Mouse (Mus musculus): ENCODE data around the gene Mill2. TPM values are rescaled to one million over a fixed set of nuclear protein-coding genes. Genes with fewer than 3 reads are reported as not detected.
"Not testable (repeated sequence)": the region's sequence is repeated elsewhere in the genome, so short reads cannot be mapped to it uniquely, and the experiment has no call there.

Mill2 gene
- polyA plus RNA-seq, 1 experiment from 2014 or later, result 1.1 TPM

DNA sequence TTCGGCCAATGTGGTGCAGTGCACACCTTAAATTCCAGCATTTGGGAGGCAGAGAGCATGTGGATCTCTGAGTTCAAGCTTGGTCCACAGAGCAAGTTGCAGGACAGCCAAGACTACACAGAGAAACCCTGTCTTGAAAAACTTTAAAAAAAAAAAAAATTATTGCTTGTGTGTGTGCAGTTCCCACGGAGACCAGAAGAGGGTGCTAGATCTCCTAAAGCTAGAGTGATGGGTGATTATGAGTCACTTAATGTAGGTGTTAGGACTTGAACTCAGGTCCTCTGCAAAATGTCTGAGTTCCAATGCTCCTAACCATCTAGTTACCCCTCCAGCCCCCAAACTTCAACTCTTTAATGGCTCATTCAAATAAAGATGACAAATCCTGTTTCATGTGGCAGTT is 28.7 kb downstream of the Mill2 start:
- no peak overlapping the region for H3K4me3 ChIP-seq (ENCODE audit: low read depth, low read length)
- no peak overlapping the region for H3K27ac ChIP-seq (ENCODE audit: low read depth)
- H3K9ac ChIP-seq (ENCODE audit: low read length), result no peak overlapping the region
- DNase-seq (ENCODE audit: low spot score) (no peak), ATAC-seq (replicated peaks; ENCODE audit: low FRiP score, low TSS enrichment, low read depth) (no peak)
- H3K27me3 ChIP-seq (replicated peaks; ENCODE audit: control insufficient read depth, insufficient read depth, low read length), result no peaks in the 10 kb centered on the region
- no peak overlapping the region for H3K4me2 ChIP-seq (ENCODE audit: low read length)
- whole genome bisulfite sequencing, result 92% methylated on average over 2 of the region's 2 CpGs
- no peaks in the 10 kb centered on the region for H3K36me3 ChIP-seq (ENCODE audit: control insufficient read depth, insufficient read depth, low read length)
- H3K4me1 ChIP-seq (replicated peaks; ENCODE audit: control insufficient read depth, insufficient read depth, low read length), result 0 out of 2 replicates have a peak, but pooled peaks cover 3% of the 10 kb centered on the region
- peaks cover 5% of the 10 kb centered on the region; the same call in 1 of the 2 replicates for H3K9me3 ChIP-seq (ENCODE audit: control insufficient read depth, low read length)

DNA sequence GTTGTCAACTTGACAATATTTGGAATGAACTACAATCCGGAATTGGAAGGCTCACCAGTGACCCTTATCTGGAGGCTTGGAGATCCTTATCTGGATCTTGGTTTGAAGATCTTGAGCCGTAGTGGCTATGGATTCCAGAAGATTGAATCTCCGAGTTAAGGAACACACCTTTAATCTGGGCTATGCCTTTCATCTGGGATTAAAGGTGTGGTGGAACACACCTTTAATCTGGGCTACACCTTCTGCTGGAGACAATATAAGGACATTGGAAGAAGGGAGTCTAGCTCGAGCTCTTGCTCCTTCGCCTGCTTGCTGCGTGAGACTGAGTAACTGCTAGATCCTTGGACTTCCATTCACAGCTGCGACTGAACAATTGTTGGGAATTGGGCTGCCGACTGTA is 31.3 kb downstream of the Mill2 start, which contains the start of gene Pglyrp1:
TSS of gene Pglyrp1 (plus strand) at position 301 of the 400 bp plus-strand sequence.
- ATAC-seq (replicated peaks; ENCODE audit: low FRiP score, low TSS enrichment, low read depth); DNase-seq (ENCODE audit: low spot score); H3K4me1 ChIP-seq (replicated peaks; ENCODE audit: control insufficient read depth, insufficient read depth, low read length); H3K4me3 ChIP-seq (ENCODE audit: low read depth, low read length); H3K27me3 ChIP-seq (replicated peaks; ENCODE audit: control insufficient read depth, insufficient read depth, low read length); H3K27ac ChIP-seq (ENCODE audit: low read depth); H3K36me3 ChIP-seq (ENCODE audit: control insufficient read depth, insufficient read depth, low read length); H3K9ac ChIP-seq (ENCODE audit: low read length); H3K4me2 ChIP-seq (ENCODE audit: low read length); H3K9me3 ChIP-seq (ENCODE audit: control insufficient read depth, low read length): not testable (repeated sequence)
- WGBS, result no CpG with 5 or more reads among the region's 8 CpGs

DNA sequence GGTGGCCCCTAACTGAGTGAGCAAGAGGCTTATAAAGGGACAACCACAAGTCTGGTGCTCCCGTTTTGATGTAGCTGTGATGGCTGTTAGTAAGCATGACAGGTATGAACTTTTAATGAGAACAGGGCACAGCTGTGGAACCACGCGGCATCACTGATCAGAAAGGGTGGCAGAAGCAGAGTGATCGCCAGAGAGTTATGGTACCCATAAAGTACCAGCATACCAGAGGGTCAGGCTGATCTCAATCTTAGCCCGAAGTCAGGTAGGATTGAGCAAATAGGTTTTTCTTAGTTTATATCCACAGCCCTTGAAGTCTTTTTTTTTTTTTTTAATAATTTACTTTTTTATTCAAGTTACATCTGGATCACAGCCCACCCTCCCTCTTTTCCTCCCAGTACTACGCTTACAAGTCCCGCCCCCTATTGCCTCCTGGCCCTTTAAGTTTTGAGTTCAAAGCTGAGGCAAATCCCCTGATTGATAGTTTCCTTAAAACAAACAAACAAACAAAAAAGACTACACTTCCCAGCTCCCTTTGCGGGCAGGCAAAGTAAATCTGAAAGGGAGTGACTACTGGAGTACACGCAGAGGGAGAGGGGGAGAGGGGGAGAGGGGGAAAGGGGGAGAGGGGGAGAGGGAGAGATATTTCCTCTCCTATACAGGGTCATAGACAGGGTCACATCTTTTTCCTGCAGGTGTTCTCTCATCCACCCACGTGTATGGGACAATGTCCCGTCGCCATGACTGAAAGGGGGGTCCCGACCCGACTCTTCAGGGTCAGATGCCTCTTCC is 32.4 kb downstream of the Mill2 start:
- H3K9me3 ChIP-seq (ENCODE audit: control insufficient read depth, low read length), result peaks cover 5% of the 10 kb centered on the region; the same call in 1 of the 2 replicates
- ATAC-seq (replicated peaks; ENCODE audit: low FRiP score, low TSS enrichment, low read depth) (peak; percentile 45; the same call in 1 of the 2 replicates), DNase-seq (ENCODE audit: low spot score) (no peak)
- H3K4me1 ChIP-seq (replicated peaks; ENCODE audit: control insufficient read depth, insufficient read depth, low read length), result 0 out of 2 replicates have a peak, but pooled peaks cover 3% of the 10 kb centered on the region
- peak overlapping the region; percentile 70 for H3K4me2 ChIP-seq (ENCODE audit: low read length)
- H3K36me3 ChIP-seq (ENCODE audit: control insufficient read depth, insufficient read depth, low read length), result no peaks in the 10 kb centered on the region
- WGBS, result 28% methylated on average over 13 of the region's 14 CpGs
- peak overlapping the region; percentile 35 for H3K4me3 ChIP-seq (ENCODE audit: low read depth, low read length)
- H3K27me3 ChIP-seq (replicated peaks; ENCODE audit: control insufficient read depth, insufficient read depth, low read length), result no peaks in the 10 kb centered on the region
- H3K9ac ChIP-seq (ENCODE audit: low read length), result peak overlapping the region; percentile 41; the same call in 1 of the 2 replicates
- no peak overlapping the region for H3K27ac ChIP-seq (ENCODE audit: low read depth)

DNA sequence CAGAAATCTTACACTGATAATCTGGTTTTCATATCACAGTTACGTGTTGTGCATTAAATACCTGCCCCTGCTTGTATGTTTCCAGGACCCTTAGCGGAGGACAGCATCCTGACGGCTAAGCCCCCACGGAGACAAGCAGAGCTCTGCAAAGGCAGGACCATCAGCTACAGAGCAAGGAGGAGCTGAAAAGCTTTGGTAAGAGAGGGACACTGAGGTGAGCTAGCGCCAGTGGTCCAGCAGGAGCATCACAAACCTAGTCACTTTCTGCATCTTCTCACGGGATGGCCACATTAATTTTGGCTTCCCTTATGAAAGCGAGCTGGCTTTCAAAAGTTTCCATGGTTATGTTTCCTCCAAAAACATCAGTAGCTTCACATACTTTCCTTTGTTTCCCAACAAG is 33.0 kb downstream of the Mill2 start:
- peak; percentile 63 for DNase-seq (ENCODE audit: low spot score)
- 5% methylated on average over 7 of the region's 7 CpGs for whole genome bisulfite sequencing
- H3K9me3 ChIP-seq (ENCODE audit: control insufficient read depth, low read length), result peaks cover 5% of the 10 kb centered on the region; the same call in 1 of the 2 replicates

DNA sequence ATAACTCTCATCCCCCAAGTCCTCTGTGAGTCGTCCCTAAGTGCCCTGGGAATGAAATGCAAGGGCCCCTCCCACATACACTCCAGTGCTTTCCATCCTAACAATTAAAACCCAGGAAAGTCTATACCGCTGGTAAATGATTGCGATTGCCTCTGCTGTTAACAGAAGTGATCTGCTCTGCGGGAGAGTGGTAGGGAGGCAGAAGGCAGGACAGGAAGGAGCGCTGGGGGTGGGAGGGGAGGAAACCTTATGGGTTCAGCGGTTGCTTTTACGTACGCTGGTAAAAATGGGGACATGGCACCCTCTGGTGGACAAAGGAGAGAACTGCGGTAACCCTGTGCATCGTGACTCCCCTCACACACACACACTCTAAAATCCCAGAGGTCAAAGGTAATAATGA is 33.5 kb downstream of the Mill2 start:
- Histone ChIP-seq H3K4me1 (replicated peaks; ENCODE audit: control insufficient read depth, insufficient read depth, low read length) (0 out of 2 replicates have a peak, but pooled peaks cover 3% of the 10 kb centered on the region), H3K4me3 (ENCODE audit: low read depth, low read length) (peak overlapping the region; percentile 35), H3K36me3 (ENCODE audit: control insufficient read depth, insufficient read depth, low read length) (no peaks in the 10 kb centered on the region), H3K9me3 (ENCODE audit: control insufficient read depth, low read length) (peaks cover 5% of the 10 kb centered on the region; the same call in 1 of the 2 replicates), H3K27ac (ENCODE audit: low read depth) (no peak overlapping the region), H3K27me3 (replicated peaks; ENCODE audit: control insufficient read depth, insufficient read depth, low read length) (no peaks in the 10 kb centered on the region), H3K9ac (ENCODE audit: low read length) (peak overlapping the region; percentile 41), H3K4me2 (ENCODE audit: low read length) (peak overlapping the region; percentile 70)
- 0% methylated on average over 10 of the region's 10 CpGs for WGBS
- DNase-seq (ENCODE audit: low spot score) (peak; percentile 89), ATAC-seq (replicated peaks; ENCODE audit: low FRiP score, low TSS enrichment, low read depth) (peak; percentile 71)

More for the DNA sequence above, 33.0 kb downstream of the Mill2 start:
- Histone ChIP-seq H3K27me3 (replicated peaks; ENCODE audit: control insufficient read depth, insufficient read depth, low read length) (no peaks in the 10 kb centered on the region), H3K4me3 (ENCODE audit: low read depth, low read length) (peak overlapping the region; percentile 35), H3K27ac (ENCODE audit: low read depth) (no peak overlapping the region), H3K4me2 (ENCODE audit: low read length) (peak overlapping the region; percentile 70), H3K36me3 (ENCODE audit: control insufficient read depth, insufficient read depth, low read length) (no peaks in the 10 kb centered on the region), H3K4me1 (replicated peaks; ENCODE audit: control insufficient read depth, insufficient read depth, low read length) (0 out of 2 replicates have a peak, but pooled peaks cover 3% of the 10 kb centered on the region), H3K9ac (ENCODE audit: low read length) (peak overlapping the region; percentile 41)
- ATAC-seq (replicated peaks; ENCODE audit: low FRiP score, low TSS enrichment, low read depth), result peak; percentile 37; the same call in 1 of the 2 replicates

DNA sequence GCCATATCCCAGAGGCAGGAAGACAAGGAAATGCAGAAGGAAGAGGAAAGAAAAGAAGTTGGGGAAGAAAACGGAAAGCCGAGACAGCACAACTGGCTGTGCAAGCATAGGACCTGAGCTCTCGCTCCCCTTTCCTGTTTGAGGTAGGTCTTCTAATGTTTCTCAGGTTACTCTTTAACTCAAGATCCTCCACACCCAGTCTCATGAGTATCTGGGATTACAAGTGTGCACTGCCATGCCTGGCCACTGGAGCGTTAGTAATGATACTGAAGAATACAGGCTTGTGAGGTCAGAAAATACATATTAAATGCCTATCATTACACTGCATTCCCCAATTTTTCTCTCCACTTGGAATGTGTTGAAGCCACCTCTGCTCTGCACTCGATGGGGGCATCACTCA is 35.6 kb downstream of the Mill2 start:
- Histone ChIP-seq H3K9ac (ENCODE audit: low read length) (no peak overlapping the region), H3K27me3 (replicated peaks; ENCODE audit: control insufficient read depth, insufficient read depth, low read length) (no peaks in the 10 kb centered on the region), H3K9me3 (ENCODE audit: control insufficient read depth, low read length) (no peaks in the 10 kb centered on the region), H3K4me2 (ENCODE audit: low read length) (no peak overlapping the region), H3K4me3 (ENCODE audit: low read depth, low read length) (no peak overlapping the region), H3K36me3 (ENCODE audit: control insufficient read depth, insufficient read depth, low read length) (no peaks in the 10 kb centered on the region), H3K27ac (ENCODE audit: low read depth) (no peak overlapping the region), H3K4me1 (replicated peaks; ENCODE audit: control insufficient read depth, insufficient read depth, low read length) (0 out of 2 replicates have a peak, but pooled peaks cover 3% of the 10 kb centered on the region)
- DNase-seq (ENCODE audit: low spot score), result no peak
- 84% methylated on average over 5 of the region's 5 CpGs for WGBS
- ATAC-seq (replicated peaks; ENCODE audit: low FRiP score, low TSS enrichment, low read depth), result no peak

DNA sequence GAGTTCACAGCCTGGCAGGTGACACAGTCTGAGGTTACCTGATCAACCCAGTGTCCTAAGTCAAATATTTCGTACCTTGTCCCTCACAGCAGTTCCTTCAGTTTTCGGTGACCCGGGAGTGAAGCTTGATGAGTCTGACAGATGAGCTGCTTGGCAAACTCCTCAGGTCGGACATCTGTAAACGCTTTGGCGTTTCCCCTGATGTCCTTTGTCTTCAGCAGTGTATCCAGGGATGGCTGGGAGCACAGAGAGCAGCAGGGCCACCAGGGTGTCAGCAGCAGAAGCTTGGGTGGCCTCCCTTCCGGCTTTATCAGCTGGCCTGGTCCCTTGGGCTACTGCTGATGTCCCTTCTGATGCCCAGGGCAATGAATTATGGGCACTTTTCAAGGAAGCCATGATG is 38.9 kb downstream of the Mill2 start:
- H3K4me2 ChIP-seq (ENCODE audit: low read length), result no peak overlapping the region
- H3K4me3 ChIP-seq (ENCODE audit: low read depth, low read length), result no peak overlapping the region
- no peak for ATAC-seq (replicated peaks; ENCODE audit: low FRiP score, low TSS enrichment, low read depth)
- H3K9me3 ChIP-seq (ENCODE audit: control insufficient read depth, low read length), result no peaks in the 10 kb centered on the region
- no peaks in the 10 kb centered on the region for H3K36me3 ChIP-seq (ENCODE audit: control insufficient read depth, insufficient read depth, low read length)
- DNase-seq (ENCODE audit: low spot score), result no peak
- H3K9ac ChIP-seq (ENCODE audit: low read length), result no peak overlapping the region
- no peaks in the 10 kb centered on the region for H3K27me3 ChIP-seq (replicated peaks; ENCODE audit: control insufficient read depth, insufficient read depth, low read length)
- 68% methylated on average over 7 of the region's 7 CpGs for WGBS
- no peak overlapping the region for H3K27ac ChIP-seq (ENCODE audit: low read depth)
- no peaks in the 10 kb centered on the region for H3K4me1 ChIP-seq (replicated peaks; ENCODE audit: control insufficient read depth, insufficient read depth, low read length)

DNA sequence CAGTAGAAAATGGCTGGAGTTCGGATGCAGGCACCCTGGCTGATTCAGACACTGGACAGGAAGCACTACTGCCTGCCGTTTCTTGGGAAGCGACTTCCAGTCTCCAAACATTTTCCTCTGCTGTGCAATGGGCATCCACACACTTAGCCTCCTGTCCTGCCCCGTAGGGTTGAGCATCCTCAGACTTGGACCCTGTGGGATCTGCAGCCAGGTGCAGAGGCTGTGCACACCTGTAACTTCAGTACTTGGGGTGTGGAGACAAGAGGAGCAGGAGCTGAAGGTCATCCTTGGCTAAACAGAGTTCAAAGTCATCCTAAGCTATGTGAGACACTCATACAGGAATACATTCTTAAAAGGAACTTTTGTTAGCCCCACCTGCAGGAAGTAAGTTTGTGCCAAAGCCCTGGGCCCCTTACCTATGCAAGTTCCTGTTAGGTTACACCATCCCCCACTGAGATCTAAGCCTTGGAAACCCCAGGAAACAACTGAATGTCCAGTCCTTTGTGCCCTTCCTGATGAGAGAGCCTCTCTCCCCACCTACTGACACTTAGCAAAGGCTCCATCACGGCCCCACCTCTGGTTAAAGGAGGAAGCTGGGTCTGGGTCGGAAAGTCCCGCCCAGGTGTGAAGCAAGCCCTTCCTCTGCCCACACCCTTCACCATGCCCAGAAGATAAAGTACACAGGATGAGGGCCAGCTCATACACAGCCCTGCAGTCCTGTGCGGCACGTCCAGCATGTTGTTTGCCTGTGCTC is 44.4 kb downstream of the Mill2 start:
- 54% methylated on average over 9 of the region's 9 CpGs for WGBS
- H3K9me3 ChIP-seq (ENCODE audit: control insufficient read depth, low read length), result no peaks in the 10 kb centered on the region
- 0 out of 2 replicates have a peak, but pooled peaks cover 3% of the 10 kb centered on the region for H3K4me1 ChIP-seq (replicated peaks; ENCODE audit: control insufficient read depth, insufficient read depth, low read length)
- H3K36me3 ChIP-seq (ENCODE audit: control insufficient read depth, insufficient read depth, low read length), result no peaks in the 10 kb centered on the region
- no peak overlapping the region for H3K4me2 ChIP-seq (ENCODE audit: low read length)
- DNase-seq (ENCODE audit: low spot score) (peak; percentile 68), ATAC-seq (replicated peaks; ENCODE audit: low FRiP score, low TSS enrichment, low read depth) (peak; percentile 75)
- no peak overlapping the region for H3K9ac ChIP-seq (ENCODE audit: low read length)
- H3K27me3 ChIP-seq (replicated peaks; ENCODE audit: control insufficient read depth, insufficient read depth, low read length), result no peaks in the 10 kb centered on the region
- H3K4me3 ChIP-seq (ENCODE audit: low read depth, low read length), result no peak overlapping the region
- peak overlapping the region; percentile 22; the same call in 1 of the 2 replicates for H3K27ac ChIP-seq (ENCODE audit: low read depth)
